Mouse (Mus musculus) urinary bladder, postnatal 36 days (tissue): Measurements from ENCODE around the gene Slc1a3.

Source experiments
- DNase-seq, 2 experiments: peaks; one replicate each; pipeline ENCODE4 v3.0.0; 2022; ENCODE audit warnings: low spot score in 2 of 2, mixed read lengths in 1 of 2

The Slc1a3 gene

GRCm38 (mm10) chr15:8614701-8615100 lies 95.9 kb downstream of the Slc1a3 start:
- no peak for DNase-seq

- no peak for DNase-seq
These were observed 104.9 kb downstream of the Slc1a3 start for GRCm38 (mm10) chr15:8605538-8606188.

GRCm38 (mm10) chr15:8602362-8602761 lies 108.2 kb downstream of the Slc1a3 start:
- no peak for DNase-seq

GRCm38 (mm10) chr15:8601312-8602146 lies 109.0 kb downstream of the Slc1a3 start:
- no peak for DNase-seq

GRCm38 (mm10) chr15:8596375-8596900 lies 114.1 kb downstream of the Slc1a3 start:
- DNase-seq = no peak

- DNase-seq = no peak
These were observed 115.3 kb downstream of the Slc1a3 start for GRCm38 (mm10) chr15:8595226-8595625.

GRCm38 (mm10) chr15:8589503-8590116 lies 121.0 kb downstream of the Slc1a3 start:
- DNase-seq = peak; percentile 28 to 68

- DNase-seq = no peak
These were observed 122.5 kb downstream of the Slc1a3 start for GRCm38 (mm10) chr15:8588065-8588464.

- DNase-seq = no peak
These were observed 123.7 kb downstream of the Slc1a3 start for GRCm38 (mm10) chr15:8586822-8587281.
